Mouse (Mus musculus): ENCODE measurements around the gene Spib. TPM values are rescaled to one million over a fixed set of nuclear protein-coding genes. Genes with fewer than 3 reads are reported as not detected.

Gene Spib
- polyA plus RNA-seq, 1 experiment from 2014 or later, result 0.08 TPM

DNA sequence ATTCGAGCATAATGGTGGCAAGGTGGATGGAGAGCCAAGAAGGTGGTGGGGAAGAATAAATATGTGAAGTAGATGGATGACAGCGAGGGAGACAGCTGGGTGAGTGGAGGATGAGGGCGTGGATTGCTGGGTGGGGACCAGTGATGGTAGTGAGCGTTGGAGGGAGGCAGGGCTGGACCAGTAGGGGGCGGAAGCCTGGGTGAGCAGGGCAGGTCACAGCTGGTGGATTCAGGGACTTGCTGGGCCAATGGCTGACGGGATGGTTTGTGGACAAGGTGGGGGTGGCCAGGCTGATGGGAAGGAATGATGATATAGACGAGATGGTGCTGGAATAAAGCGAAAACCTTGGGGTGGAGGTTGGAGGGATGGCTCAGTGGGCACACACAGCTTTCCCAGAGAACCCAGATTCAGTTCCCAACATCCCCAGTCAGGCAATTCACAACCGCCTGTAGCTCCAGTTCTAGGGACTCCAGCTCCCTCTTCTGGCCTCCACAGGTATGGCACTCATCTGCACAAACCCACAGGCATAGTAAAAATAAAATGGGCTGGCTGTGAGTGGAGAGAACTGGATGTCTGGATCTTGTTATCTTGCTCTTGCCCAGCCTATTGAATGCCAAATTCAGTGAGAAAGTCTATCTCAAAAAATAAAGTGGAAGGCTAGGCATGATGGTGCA lies 12.5 kb downstream of the Spib start:
- H3K27me3 ChIP-seq, result peaks cover 58% of the 10 kb centered on the region
- no peak overlapping the region for H3K27ac ChIP-seq
- H3K9ac ChIP-seq, result no peak overlapping the region
- no peak for ATAC-seq (ENCODE audit: low FRiP score)
- no peak overlapping the region for H3K4me2 ChIP-seq (replicated peaks)
- no peak overlapping the region for H3K4me3 ChIP-seq
- H3K9me3 ChIP-seq (replicated peaks), result no peaks in the 10 kb centered on the region
- H3K36me3 ChIP-seq, result no peaks in the 10 kb centered on the region
- 66% methylated on average over 9 of the region's 9 CpGs for WGBS
- 0 out of 2 replicates have a peak, but pooled peaks cover 2% of the 10 kb centered on the region for H3K4me1 ChIP-seq

DNA sequence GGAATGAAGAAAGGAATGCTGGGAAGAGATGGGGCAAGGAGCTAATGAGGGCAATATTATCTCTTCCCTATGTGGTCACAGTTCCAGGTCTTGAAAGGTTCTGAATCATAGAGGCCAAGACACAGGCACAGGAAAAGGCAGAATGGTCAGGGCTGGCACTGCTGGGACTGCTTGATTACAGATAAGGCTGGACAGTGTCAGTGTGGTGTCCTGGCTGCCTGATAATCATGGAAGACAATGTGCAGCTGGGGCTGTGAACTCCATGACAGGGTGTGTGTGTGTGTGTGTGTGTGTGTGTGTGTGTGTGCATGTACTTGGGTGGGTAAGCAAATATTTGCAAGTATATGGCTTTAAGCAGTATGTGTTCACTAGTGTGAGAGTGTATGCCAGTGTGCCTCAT lies 24.4 kb downstream of the Spib start:
- H3K27me3 ChIP-seq, result peaks cover 31% of the 10 kb centered on the region
- 0 out of 2 replicates have a peak, but pooled peaks cover 2% of the 10 kb centered on the region for H3K9me3 ChIP-seq (replicated peaks)
- H3K4me2 ChIP-seq (replicated peaks), result no peak overlapping the region
- no peak overlapping the region for H3K4me3 ChIP-seq
- no peak overlapping the region for H3K9ac ChIP-seq
- no peaks in the 10 kb centered on the region for H3K36me3 ChIP-seq
- no peak for ATAC-seq (ENCODE audit: low FRiP score)
- no peak overlapping the region for H3K27ac ChIP-seq
- no peaks in the 10 kb centered on the region for H3K4me1 ChIP-seq

DNA sequence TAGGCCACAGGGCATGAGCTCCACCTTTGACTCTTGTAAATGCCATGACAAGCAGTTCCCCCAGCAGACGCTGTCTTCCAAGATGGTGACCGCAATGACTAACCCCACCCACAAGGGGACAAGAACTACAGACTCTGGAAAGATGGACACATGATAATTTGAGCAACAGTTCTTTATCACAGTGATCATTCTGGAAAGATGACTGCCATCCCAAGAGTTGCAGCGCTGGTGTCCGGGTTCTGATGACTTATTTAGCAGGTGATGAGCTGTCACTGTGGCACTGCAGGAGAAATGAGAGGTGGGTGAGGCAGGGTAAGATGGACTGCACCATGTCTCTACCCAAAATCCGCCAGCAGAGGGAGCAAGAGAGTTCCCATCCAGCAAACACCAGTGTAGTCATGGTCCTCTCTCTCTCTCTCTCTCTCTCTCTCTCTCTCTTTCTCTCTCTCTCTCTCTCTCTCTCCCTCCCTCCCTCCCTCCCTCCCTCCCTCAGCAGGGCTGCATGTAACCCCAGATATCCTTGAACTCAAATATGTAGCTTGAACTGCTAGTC lies 30.2 kb downstream of the Spib start:
- Histone ChIP-seq H3K9ac (no peak overlapping the region), H3K27ac (no peak overlapping the region), H3K4me3 (no peak overlapping the region), H3K27me3 (0 out of 2 replicates have a peak, but pooled peaks cover 2% of the 10 kb centered on the region), H3K4me2 (replicated peaks) (no peak overlapping the region), H3K36me3 (no peaks in the 10 kb centered on the region), H3K9me3 (replicated peaks) (no peaks in the 10 kb centered on the region), H3K4me1 (peaks cover 7% of the 10 kb centered on the region)
- 0 out of 2 replicates have a peak, but pooled peaks have one; percentile 56 for ATAC-seq (ENCODE audit: low FRiP score)
- WGBS, result 39% methylated on average over 5 of the region's 5 CpGs

DNA sequence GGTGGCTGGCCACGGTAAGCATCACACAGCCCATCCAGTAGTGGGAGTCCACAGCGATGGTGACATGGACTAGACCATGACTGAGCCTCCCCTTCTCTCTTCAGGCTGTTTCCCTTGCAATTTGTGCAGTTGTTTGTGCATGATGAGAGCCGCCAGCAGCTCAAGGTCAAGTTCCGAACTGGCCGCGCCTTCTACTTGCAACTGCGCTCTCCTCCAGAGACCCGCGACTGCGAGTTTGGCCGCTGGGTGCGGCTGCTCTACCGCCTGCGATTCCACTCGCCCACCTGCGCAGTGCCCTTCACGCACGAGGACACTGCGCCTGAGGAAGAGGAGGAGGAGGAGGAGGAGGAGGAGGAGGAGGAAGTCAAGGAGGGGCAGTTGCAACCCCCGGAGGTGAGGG lies 31.8 kb downstream of the Spib start:
- H3K27me3 ChIP-seq, result 0 out of 2 replicates have a peak, but pooled peaks cover 2% of the 10 kb centered on the region
- H3K4me1 ChIP-seq, result peaks cover 14% of the 10 kb centered on the region
- H3K4me2 ChIP-seq (replicated peaks), result no peak overlapping the region
- no peak overlapping the region for H3K27ac ChIP-seq
- H3K9ac ChIP-seq, result no peak overlapping the region
- H3K36me3 ChIP-seq, result no peaks in the 10 kb centered on the region
- H3K9me3 ChIP-seq (replicated peaks), result no peaks in the 10 kb centered on the region
- WGBS, result 57% methylated on average over 17 of the region's 20 CpGs
- H3K4me3 ChIP-seq, result no peak overlapping the region
- no peak for ATAC-seq (ENCODE audit: low FRiP score)

DNA sequence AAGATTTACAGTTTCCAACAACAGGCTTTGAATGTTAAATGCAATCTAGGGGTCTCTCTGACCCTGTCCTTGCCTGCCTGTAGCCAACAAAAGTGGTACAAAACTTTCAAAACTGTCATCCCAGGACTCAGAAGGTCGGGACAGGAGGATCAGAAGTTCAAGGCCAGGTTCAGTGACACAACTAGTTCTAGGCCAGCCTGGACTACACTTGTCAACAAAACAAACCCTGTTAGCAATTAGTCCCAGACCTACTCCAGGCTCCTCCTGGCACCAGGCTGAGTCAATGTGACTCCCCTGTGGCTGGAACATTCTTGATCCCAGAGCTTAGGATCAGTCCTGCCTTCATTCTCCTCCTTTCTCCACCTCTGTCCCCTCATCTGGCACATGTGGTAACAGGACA lies 32.9 kb downstream of the Spib start:
- peaks cover 20% of the 10 kb centered on the region for H3K4me1 ChIP-seq
- H3K27ac ChIP-seq, result no peak overlapping the region
- peaks cover 7% of the 10 kb centered on the region; the same call in 1 of the 2 replicates for H3K36me3 ChIP-seq
- no peak overlapping the region for H3K9ac ChIP-seq
- WGBS, result 75% methylated on average over 1 of the region's 1 CpGs
- H3K27me3 ChIP-seq, result 0 out of 2 replicates have a peak, but pooled peaks cover 1% of the 10 kb centered on the region
- H3K4me3 ChIP-seq, result no peak overlapping the region
- no peak overlapping the region for H3K4me2 ChIP-seq (replicated peaks)
- H3K9me3 ChIP-seq (replicated peaks), result no peaks in the 10 kb centered on the region
- ATAC-seq (ENCODE audit: low FRiP score), result no peak

DNA sequence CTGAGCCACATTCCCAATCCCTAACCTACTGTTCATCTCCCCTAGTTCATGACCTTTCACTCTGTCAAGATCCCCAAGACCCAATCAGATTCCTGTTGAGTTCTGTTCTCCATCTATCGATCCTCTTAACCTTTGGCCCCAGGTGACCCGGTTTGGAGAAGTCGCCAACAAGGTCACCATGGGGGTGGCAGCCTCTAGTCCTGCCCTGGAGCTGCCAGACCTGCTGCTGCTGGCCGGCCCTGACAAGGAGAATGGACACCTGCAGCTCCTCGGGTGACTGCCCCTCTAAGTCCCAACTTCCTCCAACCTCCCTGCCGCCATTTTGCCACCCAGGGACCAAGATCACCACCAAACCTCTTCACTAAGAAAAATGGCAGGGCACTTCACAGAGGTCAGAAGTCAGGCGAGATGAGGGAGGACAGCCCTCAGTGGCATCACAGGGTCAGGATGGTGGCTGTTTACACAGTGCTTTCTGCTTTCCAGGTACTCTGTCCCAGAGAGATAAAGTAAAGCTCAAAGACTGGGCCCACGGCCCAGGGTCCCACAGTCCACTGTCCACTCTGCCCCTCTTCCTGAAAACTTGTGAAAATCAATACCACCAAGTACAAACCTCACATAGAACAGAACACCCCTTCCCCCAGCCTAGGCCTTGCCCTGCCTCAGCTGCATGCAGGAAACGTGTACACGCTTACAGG lies 34.4 kb downstream of the Spib start:
- peak overlapping the region; percentile 82 for H3K4me2 ChIP-seq (replicated peaks)
- H3K9ac ChIP-seq, result peak overlapping the region; percentile 87
- no peak overlapping the region for H3K27ac ChIP-seq
- H3K4me3 ChIP-seq, result peak overlapping the region; percentile 77
- peaks cover 20% of the 10 kb centered on the region for H3K4me1 ChIP-seq
- H3K36me3 ChIP-seq, result peaks cover 20% of the 10 kb centered on the region
- 86% methylated on average over 10 of the region's 10 CpGs for WGBS
- no peaks in the 10 kb centered on the region for H3K27me3 ChIP-seq
- no peaks in the 10 kb centered on the region for H3K9me3 ChIP-seq (replicated peaks)
- ATAC-seq (ENCODE audit: low FRiP score), result no peak

DNA sequence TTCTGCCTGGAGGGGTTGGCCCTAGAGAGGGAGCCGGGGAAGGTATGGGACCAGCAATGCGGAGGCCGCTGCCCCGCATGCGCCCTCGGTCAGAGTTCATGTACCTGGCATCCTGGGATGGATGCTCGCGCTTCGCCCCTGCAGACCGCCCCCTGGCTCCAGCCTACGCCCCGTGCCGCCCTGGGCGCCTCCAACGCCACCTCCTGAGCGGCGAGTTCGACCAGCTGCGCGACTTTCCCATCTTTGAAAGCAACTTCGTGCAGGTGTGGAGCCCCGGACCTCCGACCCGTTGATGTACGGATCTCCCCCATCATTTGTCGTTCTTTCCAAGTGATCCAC lies 35.1 kb downstream of the Spib start:
- ATAC-seq (ENCODE audit: low FRiP score), result no peak
- Histone ChIP-seq H3K27ac (peak overlapping the region; percentile 94), H3K4me3 (peak overlapping the region; percentile 77), H3K27me3 (no peaks in the 10 kb centered on the region), H3K9ac (peak overlapping the region; percentile 87), H3K9me3 (replicated peaks) (no peaks in the 10 kb centered on the region), H3K36me3 (peaks cover 28% of the 10 kb centered on the region), H3K4me1 (peaks cover 20% of the 10 kb centered on the region), H3K4me2 (replicated peaks) (peak overlapping the region; percentile 82)
- WGBS, result under 1% methylated on average over 26 of the region's 26 CpGs

DNA sequence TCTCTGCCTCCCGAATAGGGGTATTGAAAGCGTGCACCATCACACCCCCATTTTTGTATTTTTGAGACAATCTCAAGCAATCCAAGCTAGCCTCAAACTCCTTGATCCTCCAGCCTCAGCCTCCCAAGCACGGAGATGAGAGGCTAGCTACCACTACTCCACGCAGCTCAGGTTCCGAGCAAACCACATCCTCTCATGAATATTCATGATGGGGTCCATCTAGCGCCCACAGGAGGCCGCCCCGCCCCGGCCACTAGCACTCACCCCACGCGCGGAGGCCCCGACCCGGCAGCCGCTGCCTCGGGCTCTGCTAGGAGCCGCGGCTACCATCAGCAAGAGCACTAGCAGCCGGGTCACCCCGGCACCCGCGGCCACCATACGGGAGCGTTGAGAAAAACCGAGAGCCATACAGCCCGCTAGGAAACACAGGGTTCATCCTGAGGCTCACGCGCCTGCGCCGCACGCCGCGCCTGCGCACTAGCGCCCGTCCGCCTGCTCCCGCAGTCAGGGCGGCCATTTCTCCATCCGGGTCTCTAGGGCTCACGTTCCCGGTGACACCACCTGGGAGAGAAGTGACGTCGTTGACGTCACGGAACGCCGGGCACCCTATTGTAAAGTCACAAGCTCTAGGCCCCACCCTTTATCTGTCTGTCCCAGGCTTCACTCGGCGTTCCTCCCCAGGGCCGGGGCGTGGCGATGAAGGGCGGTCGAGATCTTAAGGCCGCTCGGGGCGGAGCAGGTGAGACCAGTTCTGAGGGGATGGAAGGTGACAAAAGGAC lies 35.7 kb downstream of the Spib start, which contains the start of the genes Emc10 and Fam71e1:
Gene Emc10, minus strand, starts transcription at position 538 of the 779 bp plus-strand sequence.
Gene Fam71e1, plus strand, starts transcription at position 590 of the 779 bp plus-strand sequence.
- Histone ChIP-seq H3K27me3 (no peaks in the 10 kb centered on the region), H3K4me1 (peaks cover 20% of the 10 kb centered on the region), H3K27ac (peak within 1 kb of the TSS; percentile 94), H3K9me3 (replicated peaks) (no peaks in the 10 kb centered on the region), H3K4me2 (replicated peaks) (peak within 1 kb of the TSS; percentile 82), H3K4me3 (peak within 1 kb of the TSS; percentile 77), H3K36me3 (peaks cover 33% of the 10 kb centered on the region), H3K9ac (peak within 1 kb of the TSS; percentile 87)
- peak; percentile 97 for ATAC-seq (ENCODE audit: low FRiP score)
- under 1% methylated on average over 58 of the region's 58 CpGs for WGBS

DNA sequence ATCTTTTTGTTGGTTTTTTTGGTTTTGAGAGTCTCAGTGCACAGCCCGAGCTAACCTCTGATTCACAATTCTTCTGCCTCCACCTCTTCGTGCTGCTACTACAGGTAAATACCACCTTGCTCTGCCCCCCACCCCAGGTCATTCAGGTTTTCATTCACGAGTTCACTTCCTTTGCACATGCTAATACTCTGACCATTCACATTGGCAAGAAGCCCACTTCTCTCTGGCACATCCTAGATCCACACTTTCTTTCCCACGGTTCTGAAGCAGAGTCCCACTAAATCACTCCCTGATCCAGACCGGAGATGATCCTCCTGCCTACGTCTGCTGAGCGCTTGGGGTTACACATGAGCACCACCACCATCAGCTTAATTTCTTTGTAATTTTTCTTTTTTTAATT lies 36.8 kb downstream of the Spib start:
- H3K36me3 ChIP-seq, result peaks cover 44% of the 10 kb centered on the region
- peak overlapping the region; percentile 77; the same call in 1 of the 2 replicates for H3K4me3 ChIP-seq
- H3K27me3 ChIP-seq, result no peaks in the 10 kb centered on the region
- 0 out of 2 replicates have a peak overlapping the region, but pooled peaks have one; percentile 4 for H3K27ac ChIP-seq
- peak overlapping the region; percentile 82 for H3K4me2 ChIP-seq (replicated peaks)
- peaks cover 20% of the 10 kb centered on the region for H3K4me1 ChIP-seq
- no peaks in the 10 kb centered on the region for H3K9me3 ChIP-seq (replicated peaks)
- peak overlapping the region; percentile 81 for H3K9ac ChIP-seq
- no peak for ATAC-seq (ENCODE audit: low FRiP score)
- WGBS, result 89% methylated on average over 7 of the region's 7 CpGs

DNA sequence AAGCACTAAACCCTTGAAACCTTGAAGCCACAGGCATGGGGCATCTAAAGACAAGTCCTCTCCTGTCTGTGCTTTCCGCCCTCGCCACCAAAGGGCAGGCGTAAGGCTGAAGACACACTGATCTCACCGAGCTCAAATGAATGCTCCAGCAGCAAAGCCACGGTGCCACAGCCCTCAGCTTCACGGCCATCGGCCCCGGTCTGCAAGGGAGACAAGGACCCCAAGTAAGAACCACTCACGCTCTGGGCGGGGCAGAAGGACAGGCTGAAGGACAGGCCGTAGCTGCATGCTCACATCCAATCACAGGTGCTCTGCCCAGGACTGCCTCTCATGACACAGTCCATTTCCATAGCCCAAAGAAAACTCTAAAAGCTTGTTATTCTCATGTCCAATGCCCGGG lies 37.2 kb downstream of the Spib start:
- no peaks in the 10 kb centered on the region for H3K27me3 ChIP-seq
- no peak for ATAC-seq (ENCODE audit: low FRiP score)
- 0 out of 2 replicates have a peak overlapping the region, but pooled peaks have one; percentile 81 for H3K9ac ChIP-seq
- no peaks in the 10 kb centered on the region for H3K9me3 ChIP-seq (replicated peaks)
- no peak overlapping the region for H3K4me3 ChIP-seq
- peaks cover 20% of the 10 kb centered on the region for H3K4me1 ChIP-seq
- H3K27ac ChIP-seq, result 0 out of 2 replicates have a peak overlapping the region, but pooled peaks have one; percentile 4
- H3K36me3 ChIP-seq, result peaks cover 48% of the 10 kb centered on the region
- WGBS, result 95% methylated on average over 12 of the region's 12 CpGs
- peak overlapping the region; percentile 82; the same call in 1 of the 2 replicates for H3K4me2 ChIP-seq (replicated peaks)

DNA sequence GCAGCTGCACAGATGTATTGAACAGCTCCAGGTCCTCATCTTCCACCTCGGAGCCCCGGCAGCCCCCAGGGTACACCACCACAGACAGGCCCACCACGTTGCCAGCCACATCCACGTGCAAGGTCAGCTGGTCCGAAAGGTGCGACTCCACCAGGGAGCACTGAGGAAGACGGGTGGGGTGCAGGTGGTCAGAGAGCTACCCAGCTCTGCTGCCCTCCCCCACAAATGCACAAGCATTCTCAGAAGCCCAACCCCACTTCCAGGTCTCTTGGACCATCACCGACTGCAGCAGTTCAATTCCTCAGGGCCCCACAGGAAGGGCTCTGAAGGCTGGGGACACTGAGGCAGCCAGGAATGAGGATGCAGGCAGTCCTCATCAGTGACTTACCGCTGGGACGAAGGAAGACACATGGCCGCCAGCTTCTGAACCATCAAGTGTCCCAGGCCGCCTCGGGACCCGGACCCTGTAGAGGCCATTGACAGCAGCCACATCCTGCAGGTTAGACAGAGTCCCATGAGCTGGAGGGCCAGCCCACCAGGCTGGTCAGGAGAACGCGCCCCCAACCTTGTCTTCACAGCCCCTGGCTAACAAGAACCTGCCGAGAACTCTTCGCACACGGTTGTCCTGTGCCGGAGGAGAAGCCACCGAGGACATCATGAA lies 39.6 kb downstream of the Spib start:
- H3K9ac ChIP-seq, result no peak overlapping the region
- H3K4me3 ChIP-seq, result no peak overlapping the region
- ATAC-seq (ENCODE audit: low FRiP score), result no peak
- H3K27ac ChIP-seq, result no peak overlapping the region
- peaks cover 19% of the 10 kb centered on the region for H3K4me1 ChIP-seq
- WGBS, result 91% methylated on average over 21 of the region's 21 CpGs
- no peaks in the 10 kb centered on the region for H3K27me3 ChIP-seq
- no peak overlapping the region for H3K4me2 ChIP-seq (replicated peaks)
- H3K9me3 ChIP-seq (replicated peaks), result no peaks in the 10 kb centered on the region
- H3K36me3 ChIP-seq, result peaks cover 61% of the 10 kb centered on the region
